Mouse (Mus musculus): Measurements from ENCODE around the gene Zfp663. TPM values are rescaled to one million over a fixed set of nuclear protein-coding genes. Genes with fewer than 3 reads are reported as not detected.

The Zfp663 gene
- total RNA-seq, 2 experiments from 2014 or later: 0.39 to 0.40 TPM

Other genes starting within 250 kb of the Zfp663 start
- 10 to 100 TPM; 12.9 to 13.0 TPM for gene Cdh22, start 133.9 kb downstream of the Zfp663 start, total RNA-seq (2021)
- 10 to 100 TPM; 93.2 to 96.7 TPM for gene Slc35c2, start 80.9 kb downstream of the Zfp663 start, total RNA-seq (2021)
- gene Elmo2, start 42.2 kb downstream of the Zfp663 start, total RNA-seq (2021): 100 to 1,000 TPM; 191 to 202 TPM
- 10 to 100 TPM; 13.8 to 14.6 TPM for gene Zfp334, start 19.5 kb upstream of the Zfp663 start, total RNA-seq (2021)
- not detected for gene Ocstamp, start 31.7 kb upstream of the Zfp663 start, total RNA-seq (2021)
- 1 to 10 TPM; 8.8 to 9.9 TPM for gene Slc13a3, start 104.5 kb upstream of the Zfp663 start, total RNA-seq (2021)
- gene Trp53rka, start 124.6 kb upstream of the Zfp663 start, total RNA-seq (2021): 10 to 100 TPM; 18.3 to 19.6 TPM
- 1 to 10 TPM; 1.2 to 1.4 TPM for gene Slc2a10, start 135.1 kb upstream of the Zfp663 start, total RNA-seq (2021)
- 1 to 10 TPM; 3.8 to 4.8 TPM for gene Eya2, start 226.3 kb upstream of the Zfp663 start, total RNA-seq (2021)

Data from layer of hippocampus, postnatal 25 days (tissue).